Mouse (Mus musculus) heart, embryonic 11.5 days (tissue): Measurements from ENCODE around the gene Fam78a. TPM values are rescaled to one million over a fixed set of nuclear protein-coding genes. Genes with fewer than 3 reads are reported as not detected.

Source experiments
- ATAC-seq: fragments of 200-750 bp; cut with Nextera tagmentation; replicated peaks from 2 replicates; pipeline ENCODE4 v1.8.0; 2017; ENCODE audit warnings: moderate library complexity; ENCODE audit not compliant: insufficient number of reproducible peaks, low FRiP score, low TSS enrichment
- H3K27ac ChIP-seq: fragments of 300-500 bp; sonication (generic); 2 replicates; pipeline ENCODE4 v1.5.1; 2014; ENCODE audit warnings: mild to moderate bottlenecking, low read depth, low read length
- H3K27me3 ChIP-seq: fragments of 300-500 bp; sonication (generic); 2 replicates; pipeline ENCODE4 v1.6.1; 2014; ENCODE audit warnings: mild to moderate bottlenecking, low read length, mixed read lengths; ENCODE audit not compliant: control insufficient read depth, insufficient read depth
- H3K36me3 ChIP-seq: fragments of 300-500 bp; sonication (generic); 2 replicates; pipeline ENCODE4 v1.6.1; 2014; ENCODE audit warnings: mild to moderate bottlenecking, low read length, moderate library complexity, mixed read lengths; ENCODE audit not compliant: control insufficient read depth, insufficient read depth
- H3K4me1 ChIP-seq: fragments of 300-500 bp; sonication (generic); 2 replicates; pipeline ENCODE4 v1.6.1; 2014; ENCODE audit warnings: low read length; ENCODE audit not compliant: control insufficient read depth, insufficient read depth
- H3K4me2 ChIP-seq: fragments of 300-500 bp; sonication (generic); 2 replicates; pipeline ENCODE4 v1.6.1; 2014; ENCODE audit warnings: mild to moderate bottlenecking, moderate library complexity
- H3K4me3 ChIP-seq: fragments of 300-500 bp; sonication (generic); 2 replicates; pipeline ENCODE4 v1.5.1; 2014; ENCODE audit warnings: low read depth, low read length
- H3K9ac ChIP-seq: fragments of 300-500 bp; sonication (generic); 2 replicates; pipeline ENCODE4 v1.6.1; 2014; ENCODE audit warnings: mild to moderate bottlenecking, low read depth, low read length, moderate library complexity
- H3K9me3 ChIP-seq: fragments of 300-500 bp; sonication (generic); replicated peaks from 2 replicates; pipeline ENCODE4 v1.6.1; 2016; ENCODE audit warnings: low read length; ENCODE audit not compliant: control insufficient read depth
- WGBS: fragments of 180-500 bp; shearing (Covaris S2); extraction: QIAGEN DNeasy Blood & Tissue Kit; methylation state at CpG from one replicate; pipeline ENCODE4 v1.1.7; 2014; ENCODE audit not compliant: insufficient replicate concordance; 5-methylcytosine and 5-hydroxymethylcytosine counted together
- polyA plus RNA-seq: library from polyadenylated mRNA; unstranded; fragments of >200 nt; fragmentation: Nextera tagmentation; extraction: Ambion mirVana; gene quantifications from 2 replicates; pipeline ENCODE4 v1.2.1, GENCODE M21; 2014

The Fam78a gene
- polyA plus RNA-seq, 1 experiment from 2014 or later: 43.1 TPM

GRCm38 (mm10) chr2:32090145-32090544 lies 5.5 kb upstream of the Fam78a start:
- no peak for ATAC-seq
- H3K4me3 ChIP-seq: no peak overlapping the region
- H3K4me2 ChIP-seq: no peak overlapping the region
- H3K4me1 ChIP-seq: peaks cover 17% of the 10 kb centered on the region
- no peaks in the 10 kb centered on the region for H3K9me3 ChIP-seq
- 80% methylated on average over 2 of the region's 2 CpGs for WGBS
- H3K27me3 ChIP-seq: peaks cover 6% of the 10 kb centered on the region; the same call in 1 of the 2 replicates
- no peak overlapping the region for H3K27ac ChIP-seq
- no peak overlapping the region for H3K9ac ChIP-seq
- no peaks in the 10 kb centered on the region for H3K36me3 ChIP-seq

- no peaks in the 10 kb centered on the region for H3K36me3 ChIP-seq
- peaks cover 21% of the 10 kb centered on the region for H3K4me1 ChIP-seq
- H3K27ac ChIP-seq: peak overlapping the region; percentile 80; the same call in 1 of the 2 replicates
- H3K27me3 ChIP-seq: peaks cover 6% of the 10 kb centered on the region; the same call in 1 of the 2 replicates
- no peak overlapping the region for H3K9ac ChIP-seq
- WGBS: 66% methylated on average over 3 of the region's 3 CpGs
- no peak for ATAC-seq
- no peaks in the 10 kb centered on the region for H3K9me3 ChIP-seq
- H3K4me3 ChIP-seq: no peak overlapping the region
- no peak overlapping the region for H3K4me2 ChIP-seq
Observed at GRCm38 (mm10) chr2:32089606-32090005, 4.9 kb upstream of the Fam78a start.

GRCm38 (mm10) chr2:32088372-32088981 lies 3.8 kb upstream of the Fam78a start:
- Histone ChIP-seq H3K4me1 (peaks cover 21% of the 10 kb centered on the region), H3K4me3 (peak overlapping the region; percentile 28), H3K27ac (peak overlapping the region; percentile 80), H3K36me3 (no peaks in the 10 kb centered on the region), H3K9ac (peak overlapping the region; percentile 59), H3K9me3 (no peaks in the 10 kb centered on the region), H3K27me3 (peaks cover 6% of the 10 kb centered on the region; the same call in 1 of the 2 replicates), H3K4me2 (peak overlapping the region; percentile 70)
- 0 out of 2 replicates have a peak, but pooled peaks have one; percentile 25 for ATAC-seq
- WGBS: 6% methylated on average over 35 of the region's 35 CpGs

- Histone ChIP-seq H3K4me2 (no peak overlapping the region), H3K4me1 (peaks cover 21% of the 10 kb centered on the region), H3K27ac (no peak overlapping the region), H3K27me3 (peaks cover 6% of the 10 kb centered on the region; the same call in 1 of the 2 replicates), H3K36me3 (no peaks in the 10 kb centered on the region), H3K9ac (no peak overlapping the region), H3K9me3 (no peaks in the 10 kb centered on the region), H3K4me3 (no peak overlapping the region)
- no peak for ATAC-seq
- WGBS: 53% methylated on average over 4 of the region's 4 CpGs
Observed at GRCm38 (mm10) chr2:32087606-32088005, 2.9 kb upstream of the Fam78a start.

GRCm38 (mm10) chr2:32085231-32085630 lies 574 bp upstream of the Fam78a start:
- WGBS: 72% methylated on average over 2 of the region's 2 CpGs
- Histone ChIP-seq H3K4me1 (peaks cover 21% of the 10 kb centered on the region), H3K4me2 (peak overlapping the region; percentile 100; the same call in 1 of the 2 replicates)

GRCm38 (mm10) chr2:32084872-32085199 lies 179 bp upstream of the Fam78a start:
- Histone ChIP-seq H3K4me1 (peaks cover 24% of the 10 kb centered on the region), H3K9ac (peak overlapping the region; percentile 95), H3K27me3 (peaks cover 6% of the 10 kb centered on the region; the same call in 1 of the 2 replicates), H3K4me2 (peak overlapping the region; percentile 100), H3K9me3 (no peaks in the 10 kb centered on the region), H3K36me3 (no peaks in the 10 kb centered on the region), H3K4me3 (peak overlapping the region; percentile 87), H3K27ac (peak overlapping the region; percentile 92)
- 24% methylated on average over 2 of the region's 2 CpGs for WGBS
- ATAC-seq: no peak

More at GRCm38 (mm10) chr2:32085231-32085630, 574 bp upstream of the Fam78a start:
- no peaks in the 10 kb centered on the region for H3K9me3 ChIP-seq
- H3K27me3 ChIP-seq: peaks cover 6% of the 10 kb centered on the region; the same call in 1 of the 2 replicates
- no peaks in the 10 kb centered on the region for H3K36me3 ChIP-seq
- no peak overlapping the region for H3K9ac ChIP-seq
- peak; percentile 37; the same call in 1 of the 2 replicates for ATAC-seq
- H3K4me3 ChIP-seq: no peak overlapping the region
- H3K27ac ChIP-seq: peak overlapping the region; percentile 92

GRCm38 (mm10) chr2:32083159-32084011 lies 1.3 kb downstream of the Fam78a start:
- Histone ChIP-seq H3K9me3 (no peaks in the 10 kb centered on the region), H3K4me3 (peak overlapping the region; percentile 87), H3K4me1 (peaks cover 30% of the 10 kb centered on the region), H3K4me2 (peak overlapping the region; percentile 100), H3K27me3 (peaks cover 6% of the 10 kb centered on the region; the same call in 1 of the 2 replicates), H3K36me3 (no peaks in the 10 kb centered on the region), H3K27ac (peak overlapping the region; percentile 92), H3K9ac (peak overlapping the region; percentile 95)
- WGBS: under 1% methylated on average over 90 of the region's 91 CpGs
- peak; percentile 58 for ATAC-seq

- Histone ChIP-seq H3K4me1 (peaks cover 34% of the 10 kb centered on the region), H3K4me3 (peak overlapping the region; percentile 87), H3K36me3 (no peaks in the 10 kb centered on the region), H3K27me3 (0 out of 2 replicates have a peak, but pooled peaks cover 2% of the 10 kb centered on the region), H3K9ac (peak overlapping the region; percentile 95), H3K27ac (peak overlapping the region; percentile 92), H3K9me3 (no peaks in the 10 kb centered on the region), H3K4me2 (peak overlapping the region; percentile 100)
- ATAC-seq: no peak
- 21% methylated on average over 2 of the region's 2 CpGs for whole genome bisulfite sequencing
Observed at GRCm38 (mm10) chr2:32082229-32082628, 2.4 kb downstream of the Fam78a start.
